Mouse (Mus musculus): Measurements from ENCODE around the gene Palm. TPM values are rescaled to one million over a fixed set of nuclear protein-coding genes. Genes with fewer than 3 reads are reported as not detected.

Palm gene
- polyA plus RNA-seq, 1 experiment from 2014 or later: 101 TPM

DNA sequence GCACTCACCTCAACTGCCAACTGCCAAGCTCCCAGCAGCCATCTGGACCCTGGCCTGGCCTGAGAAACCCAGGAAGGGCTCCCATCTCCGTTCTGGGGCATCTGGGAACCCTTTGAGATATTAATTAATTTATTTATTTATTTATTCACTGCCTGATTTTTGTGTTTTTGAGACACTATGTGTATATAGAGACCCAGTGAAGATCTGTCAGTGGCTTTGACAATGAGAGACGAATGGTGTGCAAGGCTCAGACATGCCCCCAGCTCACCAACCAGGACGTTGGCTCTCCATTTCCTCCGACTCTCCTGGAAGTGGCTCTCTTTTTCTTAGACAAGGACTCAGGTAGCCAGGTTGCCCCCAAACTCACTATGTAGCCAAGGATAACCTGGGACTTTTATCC, 2.5 kb upstream of the Palm start, which contains the start of gene Prss57:
Gene Prss57 (minus strand): TSS at position 101 of the 400 bp plus-strand sequence.
- no peak within 1 kb of the TSS for H3K9ac ChIP-seq
- no peak within 1 kb of the TSS for H3K4me2 ChIP-seq (replicated peaks)
- no peaks in the 10 kb centered on the region for H3K9me3 ChIP-seq
- WGBS: 82% methylated on average over 4 of the region's 4 CpGs
- H3K4me1 ChIP-seq: peaks cover 16% of the 10 kb centered on the region
- H3K27me3 ChIP-seq: no peaks in the 10 kb centered on the region; the same call in 1 of the 2 replicates
- H3K4me3 ChIP-seq: no peak within 1 kb of the TSS
- H3K27ac ChIP-seq: no peak within 1 kb of the TSS
- ATAC-seq (ENCODE audit: low FRiP score, low read depth): no peak
- no peaks in the 10 kb centered on the region; the same call in 1 of the 2 replicates for H3K36me3 ChIP-seq

DNA sequence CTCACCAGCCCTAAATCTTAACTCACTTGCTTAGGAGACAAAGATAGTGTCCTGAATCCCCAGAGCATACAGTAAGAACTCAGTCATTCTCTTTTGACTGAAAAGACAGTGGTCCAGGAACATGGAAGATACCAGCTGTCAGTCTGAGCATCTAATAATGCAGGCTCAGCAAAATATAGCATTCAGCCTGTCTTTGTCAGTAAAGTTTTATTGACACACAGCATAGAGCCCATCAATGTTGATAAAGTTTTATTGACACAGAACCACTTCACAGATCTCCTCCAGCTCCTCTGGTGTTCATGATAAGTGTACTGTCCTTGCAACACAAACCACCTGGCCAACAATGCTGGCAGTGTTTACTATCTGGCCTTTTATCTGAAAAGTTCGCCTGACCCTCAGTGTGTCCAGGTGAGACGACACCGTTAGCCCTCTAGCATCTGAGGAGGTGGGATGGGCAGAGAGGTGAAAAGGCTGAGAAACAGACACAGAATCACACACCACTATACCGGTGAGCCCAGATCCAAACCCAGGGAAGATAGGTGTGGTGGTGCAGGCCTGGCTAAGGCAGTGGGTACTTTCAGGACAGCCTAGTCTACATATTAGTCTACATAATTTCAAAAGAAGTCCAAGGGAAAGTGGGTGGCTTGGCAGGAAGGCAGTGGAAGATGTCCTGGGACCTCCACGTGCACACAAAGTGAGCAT, 882 bp upstream of the Palm start:
- H3K36me3 ChIP-seq: no peaks in the 10 kb centered on the region; the same call in 1 of the 2 replicates
- H3K9ac ChIP-seq: no peak overlapping the region
- no peak overlapping the region for H3K27ac ChIP-seq
- no peaks in the 10 kb centered on the region; the same call in 1 of the 2 replicates for H3K27me3 ChIP-seq
- no peak overlapping the region for H3K4me2 ChIP-seq (replicated peaks)
- ATAC-seq (ENCODE audit: low FRiP score, low read depth): no peak
- H3K4me3 ChIP-seq: no peak overlapping the region
- peaks cover 21% of the 10 kb centered on the region for H3K4me1 ChIP-seq
- no peaks in the 10 kb centered on the region for H3K9me3 ChIP-seq
- WGBS: 85% methylated on average over 5 of the region's 5 CpGs

DNA sequence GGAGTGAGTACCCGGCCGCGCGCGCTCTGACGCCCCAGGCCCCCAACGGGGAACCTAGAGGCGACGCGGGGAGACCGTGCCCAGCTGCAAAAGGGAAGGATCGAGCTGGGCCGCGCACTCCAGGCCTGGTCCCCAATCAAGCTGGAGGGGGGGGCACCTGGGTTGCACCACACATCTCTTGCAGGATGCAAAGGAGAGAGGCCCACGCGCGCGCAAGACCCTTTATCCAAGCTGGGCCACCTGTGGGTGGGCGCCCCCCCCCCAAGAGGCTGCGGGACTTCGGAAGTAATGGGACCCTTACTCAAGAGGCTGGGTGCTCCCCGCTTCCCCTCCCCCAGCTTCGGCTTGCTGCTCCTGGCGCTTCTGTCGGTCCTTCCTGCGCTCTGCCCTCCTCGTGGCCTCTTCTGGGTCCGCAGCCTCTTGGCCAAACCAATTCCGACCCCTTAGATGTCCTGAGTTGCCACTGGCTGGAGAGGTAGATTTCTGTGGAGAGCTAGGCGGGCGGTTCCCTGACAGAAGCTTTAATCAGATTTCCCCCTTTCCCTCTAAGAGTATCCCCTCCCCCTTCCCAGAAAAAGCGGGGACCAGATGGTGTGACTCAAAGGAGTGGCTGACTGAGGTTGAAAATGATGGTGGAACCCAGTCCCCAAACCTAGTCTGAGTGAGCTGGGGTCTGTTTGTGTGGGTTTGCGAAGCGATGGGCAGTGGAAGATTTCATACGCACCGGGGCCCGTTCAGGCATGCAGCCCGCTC, 542 bp downstream of the Palm start:
- ATAC-seq (ENCODE audit: low FRiP score, low read depth): peak; percentile 62
- Histone ChIP-seq H3K36me3 (no peaks in the 10 kb centered on the region; the same call in 1 of the 2 replicates), H3K9me3 (no peaks in the 10 kb centered on the region), H3K27ac (peak overlapping the region; percentile 75), H3K9ac (peak overlapping the region; percentile 95), H3K27me3 (no peaks in the 10 kb centered on the region; the same call in 1 of the 2 replicates), H3K4me2 (replicated peaks) (peak overlapping the region; percentile 91), H3K4me1 (peaks cover 23% of the 10 kb centered on the region), H3K4me3 (peak overlapping the region; percentile 85)
- whole genome bisulfite sequencing: 2% methylated on average over 37 of the region's 38 CpGs

DNA sequence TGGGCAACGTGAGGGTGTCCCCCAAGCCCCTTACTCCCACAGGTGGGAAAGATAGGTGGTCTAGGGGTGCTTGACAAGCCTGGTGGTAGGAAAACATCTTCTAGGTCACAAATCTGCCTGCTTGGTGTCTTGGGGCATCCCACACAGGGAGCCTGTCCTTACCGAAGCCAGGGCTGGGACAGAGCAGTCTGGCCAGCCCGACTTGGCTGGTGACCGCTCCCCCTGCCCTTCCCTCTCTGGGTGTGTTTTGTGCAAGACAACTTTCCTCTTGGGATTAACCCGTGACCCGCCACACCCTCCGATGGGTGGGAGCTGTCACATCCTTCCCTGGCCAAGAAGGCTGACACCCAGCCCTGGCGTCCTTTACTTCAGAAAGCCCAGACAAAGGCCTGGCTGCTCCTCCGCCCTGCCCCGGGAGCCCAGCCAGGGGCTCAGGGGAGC, 1.1 kb downstream of the Palm start:
- 12% methylated on average over 9 of the region's 10 CpGs for WGBS
- ATAC-seq (ENCODE audit: low FRiP score, low read depth): no peak
- Histone ChIP-seq H3K9ac (peak overlapping the region; percentile 95), H3K4me1 (peaks cover 23% of the 10 kb centered on the region), H3K9me3 (no peaks in the 10 kb centered on the region), H3K27me3 (no peaks in the 10 kb centered on the region; the same call in 1 of the 2 replicates), H3K36me3 (peaks cover 2% of the 10 kb centered on the region), H3K27ac (peak overlapping the region; percentile 75), H3K4me3 (peak overlapping the region; percentile 85), H3K4me2 (replicated peaks) (peak overlapping the region; percentile 91)

DNA sequence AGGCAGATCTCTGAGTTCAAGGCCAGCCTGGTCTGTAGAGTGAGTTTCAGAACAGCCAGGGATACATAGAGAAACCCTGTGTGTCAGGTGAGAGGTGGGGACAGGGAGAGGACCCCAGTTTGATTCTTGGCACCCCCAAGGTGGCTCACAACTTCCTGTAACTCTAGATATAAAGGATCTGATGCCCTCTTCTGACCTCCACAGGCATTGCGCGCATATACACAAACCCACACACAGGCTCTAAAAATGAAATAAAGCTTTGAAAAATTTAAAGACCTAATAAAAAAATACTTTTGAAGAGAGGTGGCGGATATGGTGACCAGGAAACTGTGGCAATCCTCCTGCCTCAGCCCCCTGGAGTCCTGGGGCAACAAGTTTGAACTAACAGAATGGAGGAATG, 2.5 kb downstream of the Palm start:
- Histone ChIP-seq H3K27me3 (no peaks in the 10 kb centered on the region), H3K4me1 (peaks cover 23% of the 10 kb centered on the region), H3K9me3 (no peaks in the 10 kb centered on the region), H3K27ac (no peak overlapping the region), H3K4me2 (replicated peaks) (no peak overlapping the region), H3K9ac (no peak overlapping the region), H3K4me3 (no peak overlapping the region), H3K36me3 (peaks cover 9% of the 10 kb centered on the region)
- no peak for ATAC-seq (ENCODE audit: low FRiP score, low read depth)
- 90% methylated on average over 3 of the region's 3 CpGs for WGBS

DNA sequence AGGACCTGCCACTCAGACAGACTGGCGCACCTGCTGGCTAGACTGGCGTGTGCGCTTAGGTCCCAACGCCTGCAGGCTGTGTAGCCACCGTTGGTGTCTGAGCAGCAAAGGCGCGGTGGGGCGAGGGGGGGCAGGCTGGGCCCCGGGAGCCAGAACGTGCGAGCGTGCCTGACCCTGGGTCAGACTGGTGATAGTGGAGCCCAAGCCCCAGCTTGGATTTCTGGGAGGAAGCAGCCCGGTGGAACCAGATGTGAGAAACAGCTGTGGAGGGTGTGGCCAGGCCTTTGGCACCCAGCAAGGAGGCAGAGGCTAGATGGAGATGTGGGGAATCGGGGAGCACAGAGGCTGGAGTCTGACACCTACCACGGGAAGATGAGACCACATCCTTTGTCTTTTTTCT, 4.0 kb downstream of the Palm start:
- peaks cover 9% of the 10 kb centered on the region for H3K36me3 ChIP-seq
- H3K4me3 ChIP-seq: no peak overlapping the region
- WGBS: 32% methylated on average over 15 of the region's 15 CpGs
- no peak for ATAC-seq (ENCODE audit: low FRiP score, low read depth)
- H3K4me1 ChIP-seq: peaks cover 30% of the 10 kb centered on the region
- no peak overlapping the region; the same call in 1 of the 2 replicates for H3K27ac ChIP-seq
- H3K9ac ChIP-seq: no peak overlapping the region
- H3K4me2 ChIP-seq (replicated peaks): no peak overlapping the region; the same call in 1 of the 2 replicates
- H3K9me3 ChIP-seq: no peaks in the 10 kb centered on the region
- no peaks in the 10 kb centered on the region for H3K27me3 ChIP-seq

DNA sequence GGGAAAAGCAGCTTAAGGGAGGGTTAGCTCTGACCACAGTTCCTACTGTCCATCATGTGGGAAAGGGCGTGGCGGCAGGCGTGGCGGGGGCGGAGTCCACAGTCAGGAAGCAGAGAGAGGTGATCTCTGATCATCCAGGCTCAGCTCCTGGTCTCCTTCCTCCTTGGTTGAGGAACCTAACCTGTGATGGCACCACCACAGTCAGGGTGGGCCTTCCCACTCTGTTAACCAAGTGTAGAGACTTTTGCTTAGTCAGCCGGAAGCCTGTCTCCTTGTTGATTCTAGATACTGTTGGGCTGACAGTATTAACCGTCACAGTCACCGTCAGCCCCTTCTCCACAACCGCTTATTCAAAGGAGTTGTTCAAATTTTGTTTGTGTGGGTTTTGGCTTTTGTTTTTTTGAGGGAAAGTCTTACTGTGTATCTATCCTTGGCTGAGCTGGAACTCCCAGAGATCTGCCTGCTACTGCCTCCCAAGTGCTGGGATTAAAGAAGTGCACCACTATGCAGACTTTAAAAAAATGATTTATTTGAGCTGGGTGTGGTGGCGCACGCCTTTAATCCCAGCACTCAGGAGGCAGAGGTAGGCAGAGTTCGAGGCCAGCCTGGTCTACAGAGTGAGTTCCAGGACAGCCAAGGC, 5.0 kb downstream of the Palm start:
- no peak overlapping the region for H3K27ac ChIP-seq
- no peak for ATAC-seq (ENCODE audit: low FRiP score, low read depth)

DNA sequence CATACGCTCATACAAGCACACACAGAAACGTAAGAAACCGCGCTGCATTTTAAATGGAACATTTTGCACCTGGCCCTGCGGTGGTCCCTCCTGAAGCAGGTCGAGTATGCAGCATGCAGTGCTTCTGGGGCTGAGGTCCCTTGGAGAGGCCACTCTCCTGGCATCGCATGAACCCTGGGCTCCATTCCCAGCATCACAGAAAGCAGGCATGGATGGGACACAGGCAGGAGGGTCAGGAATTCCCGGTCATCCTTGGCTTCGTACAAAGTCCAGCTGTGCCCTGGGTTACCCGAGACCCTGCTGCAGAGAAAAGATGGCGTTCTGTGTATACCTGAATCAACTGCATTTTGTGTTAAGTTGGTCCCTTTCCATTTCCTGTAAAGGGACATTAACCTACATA, 7.1 kb downstream of the Palm start:
- 75% methylated on average over 11 of the region's 11 CpGs for WGBS
- H3K4me2 ChIP-seq (replicated peaks): no peak overlapping the region
- no peaks in the 10 kb centered on the region for H3K9me3 ChIP-seq
- no peak overlapping the region for H3K4me3 ChIP-seq
- no peaks in the 10 kb centered on the region for H3K27me3 ChIP-seq
- peaks cover 9% of the 10 kb centered on the region for H3K36me3 ChIP-seq
- H3K27ac ChIP-seq: no peak overlapping the region
- no peak for ATAC-seq (ENCODE audit: low FRiP score, low read depth)
- H3K4me1 ChIP-seq: peaks cover 46% of the 10 kb centered on the region
- H3K9ac ChIP-seq: no peak overlapping the region

More for the DNA sequence above, 5.0 kb downstream of the Palm start:
- WGBS: 94% methylated on average over 12 of the region's 12 CpGs
- Histone ChIP-seq H3K4me1 (peaks cover 37% of the 10 kb centered on the region), H3K4me3 (no peak overlapping the region), H3K36me3 (peaks cover 9% of the 10 kb centered on the region), H3K27me3 (no peaks in the 10 kb centered on the region), H3K9me3 (no peaks in the 10 kb centered on the region), H3K4me2 (replicated peaks) (no peak overlapping the region), H3K9ac (no peak overlapping the region)

DNA sequence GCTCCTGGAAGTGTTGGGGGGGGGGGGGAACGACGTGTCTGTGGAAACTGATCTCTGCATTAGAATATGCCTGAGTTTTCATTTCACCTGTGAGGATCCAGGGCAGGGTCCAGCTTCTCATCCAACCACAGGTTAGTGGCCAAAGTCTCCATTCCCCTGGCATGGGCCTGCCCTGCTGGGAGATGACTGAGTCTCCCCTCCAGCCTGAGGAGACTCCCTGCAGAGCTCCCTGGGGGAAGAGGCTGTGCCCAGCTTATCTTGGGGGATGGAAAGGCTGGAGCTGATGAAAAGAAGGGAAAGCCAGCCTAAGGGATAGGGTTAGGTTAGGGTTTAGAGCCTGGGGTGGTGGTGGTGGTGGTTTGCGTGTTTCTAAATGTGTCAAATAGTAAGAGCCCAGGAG, 8.5 kb downstream of the Palm start:
- Histone ChIP-seq H3K9me3 (no peaks in the 10 kb centered on the region), H3K27ac (no peak overlapping the region; the same call in 1 of the 2 replicates), H3K4me3 (no peak overlapping the region), H3K27me3 (no peaks in the 10 kb centered on the region), H3K4me1 (peaks cover 51% of the 10 kb centered on the region), H3K4me2 (replicated peaks) (no peak overlapping the region), H3K36me3 (peaks cover 14% of the 10 kb centered on the region), H3K9ac (no peak overlapping the region)
- no peak for ATAC-seq (ENCODE audit: low FRiP score, low read depth)
- WGBS: 43% methylated on average over 3 of the region's 3 CpGs

DNA sequence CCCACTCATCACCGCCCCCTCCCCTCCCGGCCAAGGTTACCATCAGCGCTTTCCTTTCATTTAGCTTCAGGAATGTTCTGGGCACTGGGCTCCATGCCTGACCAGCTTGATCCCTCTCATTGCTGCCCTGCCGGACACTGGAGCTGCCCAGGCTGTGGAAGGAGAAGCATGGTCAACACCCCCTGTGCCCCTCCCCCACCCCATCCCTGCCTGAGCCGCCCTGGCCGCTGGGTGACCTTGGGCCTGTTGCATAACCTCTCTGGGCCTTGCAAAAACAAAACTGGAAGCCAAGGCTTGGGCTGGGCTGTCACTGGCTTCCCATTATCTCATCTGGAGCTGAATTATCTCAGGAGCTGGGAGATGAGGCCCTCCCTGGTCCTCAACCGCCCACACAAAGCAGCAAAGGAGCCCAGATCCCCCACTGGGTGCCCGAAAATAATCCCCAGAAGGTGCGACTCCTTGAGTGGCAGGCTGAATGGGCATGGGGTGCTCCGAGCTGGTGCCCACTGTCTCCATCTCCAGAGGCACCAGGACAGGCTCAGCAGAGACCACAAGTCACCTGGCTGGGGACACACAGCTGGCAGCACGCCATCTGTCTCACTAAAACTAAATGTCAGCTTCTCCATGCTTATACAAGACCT, 9.1 kb downstream of the Palm start:
- 64% methylated on average over 11 of the region's 11 CpGs for WGBS
- no peaks in the 10 kb centered on the region for H3K27me3 ChIP-seq
- H3K27ac ChIP-seq: no peak overlapping the region; the same call in 1 of the 2 replicates
- H3K36me3 ChIP-seq: peaks cover 20% of the 10 kb centered on the region
- no peaks in the 10 kb centered on the region for H3K9me3 ChIP-seq
- no peak overlapping the region for H3K4me2 ChIP-seq (replicated peaks)
- no peak overlapping the region for H3K9ac ChIP-seq
- no peak overlapping the region for H3K4me3 ChIP-seq
- peaks cover 52% of the 10 kb centered on the region for H3K4me1 ChIP-seq
- no peak for ATAC-seq (ENCODE audit: low FRiP score, low read depth)

DNA sequence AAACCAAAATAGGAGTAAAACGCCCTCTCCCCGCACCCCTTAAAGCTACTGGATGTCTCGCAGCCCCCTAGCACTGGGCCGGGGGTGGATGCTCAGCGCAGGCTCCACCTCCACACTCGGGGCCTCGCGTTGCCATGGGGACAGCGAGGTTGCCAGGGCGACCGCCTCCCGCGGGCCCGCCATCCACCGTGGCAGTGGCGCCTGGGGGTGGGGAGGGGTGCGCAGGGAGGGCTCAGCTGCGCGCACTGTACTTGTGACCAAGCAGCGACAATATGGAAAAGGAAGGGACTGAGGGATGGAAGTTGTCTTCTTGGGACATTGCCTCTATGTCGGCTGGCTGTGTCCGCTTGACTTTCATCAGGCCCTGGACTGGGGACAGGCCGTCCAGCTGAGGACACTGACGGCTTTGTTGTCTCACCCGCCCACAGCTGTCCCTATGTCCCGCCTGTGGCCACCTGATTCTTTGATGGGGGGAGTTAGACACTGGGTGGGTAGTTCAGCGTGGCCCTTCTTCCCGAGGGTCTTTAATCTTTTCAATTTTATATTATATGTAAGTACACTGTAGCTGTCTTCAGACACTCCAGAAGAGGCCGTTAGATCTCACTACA, 10.4 kb downstream of the Palm start:
- Histone ChIP-seq H3K9me3 (no peaks in the 10 kb centered on the region), H3K4me2 (replicated peaks) (peak overlapping the region; percentile 59), H3K27ac (peak overlapping the region; percentile 44; the same call in 1 of the 2 replicates), H3K9ac (peak overlapping the region; percentile 55), H3K36me3 (peaks cover 33% of the 10 kb centered on the region), H3K4me1 (peaks cover 53% of the 10 kb centered on the region), H3K27me3 (no peaks in the 10 kb centered on the region), H3K4me3 (peak overlapping the region; percentile 28)
- WGBS: 5% methylated on average over 29 of the region's 29 CpGs
- ATAC-seq (ENCODE audit: low FRiP score, low read depth): peak; percentile 85
